Mouse (Mus musculus) MEL (cell line): ENCODE measurements at regions not wholly inside any gene's neighbourhood (a gene's known extent, or its start where the extent isn't known, plus 50 kb on each side); places are given as distances from the start of the nearest gene placed in this dataset.

ENCODE experiments used
- DNase-seq: peaks from one replicate; pipeline ENCODE4 v3.0.0; 2011; ENCODE audit warnings: low read depth, low spot score
- H3K27ac ChIP-seq: 2 replicates; pipeline ENCODE4 v1.5.1; 2012; ENCODE audit warnings: low read depth, mild to moderate bottlenecking, control low read depth, low read length, moderate library complexity; ENCODE audit not compliant: control insufficient read depth
- H3K27me3 ChIP-seq, 2 experiments: fragments of 150-350 bp in 1 of 2; sonication (generic) in 1 of 2; 2 replicates each; pipeline ENCODE4 v1.6.1; 2012; ENCODE audit warnings: low read length in 2 of 2, mild to moderate bottlenecking in 2 of 2, improper control_type of control experiment in 1 of 2, moderate library complexity in 1 of 2; ENCODE audit not compliant: insufficient read depth in 2 of 2, control insufficient read depth in 1 of 2
- H3K36me3 ChIP-seq, 2 experiments: 2 replicates each; pipeline ENCODE4 v1.6.1; 2012 to 2014; ENCODE audit warnings: low read length in 2 of 2, improper control_type of control experiment in 1 of 2, inconsistent platforms in 1 of 2, mild to moderate bottlenecking in 1 of 2; ENCODE audit not compliant: insufficient read depth in 2 of 2, control insufficient read depth in 1 of 2
- H3K4me1 ChIP-seq, 2 experiments: fragments of 150-350 bp in 1 of 2; sonication (generic) in 1 of 2; 2 replicates each; pipeline ENCODE4 v1.6.1; 2012; ENCODE audit warnings: low read length in 2 of 2, improper control_type of control experiment in 1 of 2, mild to moderate bottlenecking in 1 of 2; ENCODE audit not compliant: insufficient read depth in 2 of 2, control insufficient read depth in 1 of 2
- H3K4me3 ChIP-seq, 2 experiments: fragments of 150-350 bp in 1 of 2; sonication (generic) in 1 of 2; 2 replicates each; pipeline ENCODE4 v1.5.1; 2012; ENCODE audit warnings: low read depth in 2 of 2, low read length in 2 of 2, mild to moderate bottlenecking in 2 of 2, moderate library complexity in 2 of 2, control low read depth in 1 of 2, improper control_type of control experiment in 1 of 2; ENCODE audit not compliant: control insufficient read depth in 1 of 2, insufficient read depth in 1 of 2
- H3K79me2 ChIP-seq: 2 replicates; pipeline ENCODE4 v1.6.1; 2012; ENCODE audit warnings: mild to moderate bottlenecking, low read length, moderate library complexity; ENCODE audit not compliant: control insufficient read depth, poor library complexity, insufficient read depth
- H3K9ac ChIP-seq: 2 replicates; pipeline ENCODE4 v1.6.1; 2012; ENCODE audit warnings: low read depth, mild to moderate bottlenecking, control low read depth, low read length, moderate library complexity; ENCODE audit not compliant: control insufficient read depth, poor library complexity, severe bottlenecking
- H3K9me3 ChIP-seq: fragments of 150-350 bp; sonication (generic); replicated peaks from 2 replicates; pipeline ENCODE4 v1.6.1; 2012; ENCODE audit warnings: mild to moderate bottlenecking, low read length, improper control_type of control experiment, moderate library complexity; ENCODE audit not compliant: insufficient read depth
- CTCF ChIP-seq, 3 experiments: IDR thresholded peaks in 2 of 3; conservative IDR thresholded peaks in 1 of 3; 2 replicates each; pipeline ENCODE4 v1.5.1; 2011 to 2012; ENCODE audit warnings: low read length in 3 of 3, low read depth in 2 of 3, mild to moderate bottlenecking in 2 of 3, improper control_type of control experiment in 1 of 3, inconsistent platforms in 1 of 3, mixed read lengths in 1 of 3, moderate library complexity in 1 of 3; ENCODE audit not compliant: control insufficient read depth in 1 of 3, insufficient read depth in 1 of 3, poor library complexity in 1 of 3, severe bottlenecking in 1 of 3
- E2F4 ChIP-seq: IDR thresholded peaks from 2 replicates; pipeline ENCODE4 v1.6.1; 2011; ENCODE audit warnings: low read depth, low read length, improper control_type of control experiment, borderline replicate concordance
- ELF1 ChIP-seq: IDR thresholded peaks from 2 replicates; pipeline ENCODE4 v1.6.1; 2014; ENCODE audit warnings: low read depth, mild to moderate bottlenecking, inconsistent platforms, low read length, improper control_type of control experiment, moderate library complexity
- EP300 ChIP-seq, 2 experiments: IDR thresholded peaks; 2 replicates each; pipeline ENCODE4 v1.6.1; 2011; ENCODE audit warnings: improper control_type of control experiment in 2 of 2, low read length in 2 of 2, low read depth in 1 of 2, mild to moderate bottlenecking in 1 of 2
- ETS1 ChIP-seq: IDR thresholded peaks from 2 replicates; pipeline ENCODE4 v1.6.1; 2012; ENCODE audit warnings: low read depth, mild to moderate bottlenecking, inconsistent platforms, low read length, improper control_type of control experiment, moderate library complexity
- HCFC1 ChIP-seq: IDR thresholded peaks from 2 replicates; pipeline ENCODE4 v1.6.1; 2012; ENCODE audit warnings: low read depth, mild to moderate bottlenecking, inconsistent platforms, low read length, improper control_type of control experiment, moderate library complexity
- JUND ChIP-seq: IDR thresholded peaks from 2 replicates; pipeline ENCODE4 v1.6.1; 2011; ENCODE audit warnings: low read depth, mild to moderate bottlenecking, improper control_type of control experiment, low read length
- KAT2A ChIP-seq: conservative IDR thresholded peaks from 2 replicates; pipeline ENCODE4 v1.6.1; 2012; ENCODE audit warnings: low read depth, low read length, improper control_type of control experiment, inconsistent platforms
- MAFK ChIP-seq: IDR thresholded peaks from 2 replicates; pipeline ENCODE4 v1.6.1; 2011; ENCODE audit warnings: low read depth, mild to moderate bottlenecking, low read length, improper control_type of control experiment, borderline replicate concordance
- MAX ChIP-seq: IDR thresholded peaks from 2 replicates; pipeline ENCODE4 v1.6.1; 2011; ENCODE audit warnings: low read length, improper control_type of control experiment
- MAZ ChIP-seq: IDR thresholded peaks from 2 replicates; pipeline ENCODE4 v1.6.1; 2012; ENCODE audit warnings: low read depth, mild to moderate bottlenecking, inconsistent platforms, low read length, improper control_type of control experiment
- MEF2A ChIP-seq: IDR thresholded peaks from 2 replicates; pipeline ENCODE4 v1.6.1; 2014; ENCODE audit warnings: low read depth, mild to moderate bottlenecking, inconsistent platforms, low read length, improper control_type of control experiment; ENCODE audit not compliant: poor library complexity, insufficient replicate concordance, severe bottlenecking; ENCODE audit errors: extremely low read depth
- MXI1 ChIP-seq: IDR thresholded peaks from 2 replicates; pipeline ENCODE4 v1.6.1; 2011; ENCODE audit warnings: mild to moderate bottlenecking, low read depth, low read length, improper control_type of control experiment
- MYC ChIP-seq: IDR thresholded peaks from 2 replicates; pipeline ENCODE4 v1.6.1; 2011; ENCODE audit warnings: low read depth, mild to moderate bottlenecking, low read length, improper control_type of control experiment, moderate library complexity
- NELFE ChIP-seq: IDR thresholded peaks from 2 replicates; pipeline ENCODE4 v1.6.1; 2011; ENCODE audit warnings: low read depth, low read length, improper control_type of control experiment
- POLR2AphosphoS2 ChIP-seq: IDR thresholded peaks from 2 replicates; pipeline ENCODE4 v1.6.1; 2011; ENCODE audit warnings: low read length, improper control_type of control experiment
- POLR2AphosphoS5 ChIP-seq: IDR thresholded peaks from 2 replicates; pipeline ENCODE4 v1.6.1; 2012; ENCODE audit warnings: low read depth, borderline replicate concordance, mild to moderate bottlenecking, inconsistent platforms, low read length, moderate library complexity, mixed read lengths
- SIN3A ChIP-seq: IDR thresholded peaks from 2 replicates; pipeline ENCODE4 v1.6.1; 2012; ENCODE audit warnings: low read length, improper control_type of control experiment, inconsistent platforms
- SMC3 ChIP-seq: IDR thresholded peaks from 2 replicates; pipeline ENCODE4 v1.6.1; 2011; ENCODE audit warnings: low read depth, low read length, improper control_type of control experiment
- TAL1 ChIP-seq: IDR thresholded peaks from 2 replicates; pipeline ENCODE4 v1.6.1; 2012; ENCODE audit warnings: mild to moderate bottlenecking, inconsistent platforms, low read length, moderate library complexity, mixed read lengths
- TBP ChIP-seq: IDR thresholded peaks from 2 replicates; pipeline ENCODE4 v1.8.0; 2011; ENCODE audit warnings: low read depth, low read length, improper control_type of control experiment
- TCF12 ChIP-seq: IDR thresholded peaks from 2 replicates; pipeline ENCODE4 v1.6.1; 2014; ENCODE audit warnings: low read depth, mild to moderate bottlenecking, inconsistent platforms, low read length, improper control_type of control experiment, moderate library complexity
- UBTF ChIP-seq: IDR thresholded peaks from 2 replicates; pipeline ENCODE4 v1.6.1; 2012; ENCODE audit warnings: low read depth, mild to moderate bottlenecking, inconsistent platforms, low read length, improper control_type of control experiment, moderate library complexity, borderline replicate concordance; ENCODE audit not compliant: insufficient read depth
- USF1 ChIP-seq: IDR thresholded peaks from 2 replicates; pipeline ENCODE4 v1.6.1; 2014; ENCODE audit warnings: low read depth, mild to moderate bottlenecking, inconsistent platforms, low read length, improper control_type of control experiment, moderate library complexity
- USF2 ChIP-seq, 2 experiments: IDR thresholded peaks; 2 replicates each; pipeline ENCODE4 v1.6.1; 2011 to 2012; ENCODE audit warnings: improper control_type of control experiment in 2 of 2, low read length in 2 of 2, borderline replicate concordance in 1 of 2, inconsistent platforms in 1 of 2, low read depth in 1 of 2, mild to moderate bottlenecking in 1 of 2; ENCODE audit not compliant: insufficient read depth in 1 of 2
- ZMIZ1 ChIP-seq: IDR thresholded peaks from 2 replicates; pipeline ENCODE4 v1.6.1; 2012; ENCODE audit warnings: low read depth, mild to moderate bottlenecking, inconsistent platforms, low read length, improper control_type of control experiment, moderate library complexity
- ZNF384 ChIP-seq: IDR thresholded peaks from 2 replicates; pipeline ENCODE4 v1.6.1; 2012; ENCODE audit warnings: low read depth, mild to moderate bottlenecking, inconsistent platforms, low read length, improper control_type of control experiment

- Histone ChIP-seq H3K4me1 (no peaks in the 10 kb centered on the region), H3K36me3 (no peaks in the 10 kb centered on the region), H3K9me3 (no peaks in the 10 kb centered on the region), H3K79me2 (no peaks in the 10 kb centered on the region), H3K27me3 (no peaks in the 10 kb centered on the region), H3K27ac (no peak overlapping the region), H3K9ac (no peak overlapping the region), H3K4me3 (no peak overlapping the region)
- no peak for TF ChIP-seq POLR2AphosphoS5
- no peak for TF ChIP-seq MYC
- no peak for TF ChIP-seq ELF1
- TF ChIP-seq TCF12, result no peak
- no peak for TF ChIP-seq TBP
- no peak for TF ChIP-seq SMC3
- TF ChIP-seq MXI1, result no peak
- TF ChIP-seq SIN3A, result no peak
- TF ChIP-seq USF2 (IDR thresholded peaks at IDR 0.05; ENCODE audit: borderline replicate concordance in 1 of 2, insufficient read depth in 1 of 2, low read depth in 1 of 2, low read length in 2 of 2), result no peak
- no peak for TF ChIP-seq POLR2AphosphoS2
- TF ChIP-seq ZMIZ1, result no peak
- no peak for TF ChIP-seq MAX
- TF ChIP-seq ETS1, result no peak
- no peak for TF ChIP-seq MAFK
- TF ChIP-seq CTCF (IDR thresholded peaks at IDR 0.05 in 2 of 3, conservative IDR thresholded peaks at IDR 0.05 in 1 of 3; ENCODE audit: control insufficient read depth in 1 of 3, insufficient read depth in 1 of 3, low read depth in 2 of 3, low read length in 3 of 3, poor library complexity in 1 of 3, severe bottlenecking in 1 of 3), result no peak
- no peak for TF ChIP-seq USF1
- no peak for TF ChIP-seq ZNF384
- no peak for DNase-seq
Observed at GRCm38 (mm10) chr4:52331361-52331951, 107.6 kb upstream of the Smc2 start.

GRCm38 (mm10) chr4:52336365-52337017 lies 102.6 kb upstream of the Smc2 start:
- no peak for DNase-seq
- Histone ChIP-seq H3K27ac (no peak overlapping the region), H3K9ac (no peak overlapping the region), H3K27me3 (no peaks in the 10 kb centered on the region), H3K79me2 (no peaks in the 10 kb centered on the region), H3K36me3 (no peaks in the 10 kb centered on the region), H3K4me3 (no peak overlapping the region), H3K9me3 (no peaks in the 10 kb centered on the region), H3K4me1 (no peaks in the 10 kb centered on the region)
- TF ChIP-seq POLR2AphosphoS5 (no peak), ZNF384 (no peak), SIN3A (no peak), JUND (no peak), NELFE (no peak), TAL1 (no peak), EP300 (IDR thresholded peaks at IDR 0.05; ENCODE audit: low read depth in 1 of 2, low read length in 2 of 2) (no peak), KAT2A (no peak), MAZ (no peak), E2F4 (no peak), MEF2A (no peak), ZMIZ1 (no peak), USF2 (IDR thresholded peaks at IDR 0.05; ENCODE audit: borderline replicate concordance in 1 of 2, insufficient read depth in 1 of 2, low read depth in 1 of 2, low read length in 2 of 2) (no peak), USF1 (no peak), UBTF (no peak), HCFC1 (no peak)
